Mouse (Mus musculus): ENCODE measurements at regions not wholly inside any gene's neighbourhood (a gene's known extent, or its start where the extent isn't known, plus 50 kb on each side); places are given as distances from the start of the nearest gene placed in this dataset.

DNA sequence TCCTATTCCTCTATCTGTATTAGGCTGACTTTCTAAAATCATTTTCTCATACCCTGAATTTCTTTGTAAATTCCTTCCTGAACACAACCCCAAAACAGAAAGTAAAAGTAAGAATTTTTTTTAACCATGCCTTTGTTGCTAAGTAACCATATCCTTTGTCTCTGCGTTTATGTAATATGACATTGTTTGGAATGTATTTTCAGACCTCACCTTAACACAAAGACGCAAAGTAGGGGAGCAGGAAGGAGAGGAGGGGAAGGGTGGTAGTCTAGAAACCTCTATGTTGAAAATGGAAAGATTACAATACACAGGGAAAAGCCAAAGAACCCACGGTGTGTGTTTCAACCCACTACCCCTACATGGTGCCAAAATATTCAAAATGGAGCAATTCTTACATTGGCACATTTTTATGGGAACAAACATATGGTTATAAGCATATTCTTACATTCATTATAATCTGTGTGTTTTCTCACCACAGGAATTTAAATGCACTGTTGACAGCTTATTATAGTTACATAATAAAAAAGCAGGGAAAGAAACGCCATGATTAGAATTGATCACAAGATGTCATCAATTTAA, 418.0 kb downstream of the Rab38 start:
- Histone ChIP-seq H3K9me3 (ENCODE audit: control insufficient read depth, low read length) (no peaks in the 10 kb centered on the region), H3K4me3 (replicated peaks; ENCODE audit: low read length) (no peak overlapping the region), H3K36me3 (ENCODE audit: control insufficient read depth, insufficient read depth) (no peaks in the 10 kb centered on the region), H3K27ac (ENCODE audit: low read length) (no peak overlapping the region), H3K9ac (replicated peaks; ENCODE audit: low read depth, low read length) (no peak overlapping the region), H3K27me3 (replicated peaks; ENCODE audit: control insufficient read depth, insufficient read depth, low read length) (no peaks in the 10 kb centered on the region), H3K4me1 (replicated peaks; ENCODE audit: control insufficient read depth, insufficient read depth, low read length) (no peaks in the 10 kb centered on the region), H3K4me2 (ENCODE audit: low read length) (no peak overlapping the region)
- 64% methylated on average over 4 of the region's 4 CpGs for WGBS
- peak; percentile 64 for ATAC-seq
